Mouse (Mus musculus): ENCODE results near the gene Plch2.

DNA sequence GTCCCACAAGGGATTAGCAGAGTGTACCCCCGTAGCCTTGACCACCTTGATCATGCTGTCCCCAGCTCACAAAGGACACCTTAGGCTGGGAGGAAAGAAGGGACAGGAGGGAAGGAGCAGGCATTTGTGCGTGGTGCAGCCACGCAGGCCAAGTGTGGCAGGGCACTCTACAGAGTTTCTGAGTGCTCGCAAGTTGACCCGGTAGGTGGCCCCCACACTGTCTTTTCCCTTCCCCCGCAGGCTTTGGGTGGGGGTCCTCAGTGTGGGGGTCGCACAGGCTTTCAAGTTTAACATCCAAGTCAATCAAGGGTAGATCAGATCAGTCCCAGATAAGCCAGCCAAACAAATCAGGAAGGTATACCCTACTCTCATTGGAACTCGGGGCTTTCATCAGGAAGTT lies 38.5 kb downstream of the Plch2 start:
- TF ChIP-seq POLR2A (IDR thresholded peaks at IDR 0.05; ENCODE audit: insufficient read depth, low read length), result no peak
- TF ChIP-seq EP300 (IDR thresholded peaks at IDR 0.05; ENCODE audit: insufficient read depth, low read depth, low read length), result no peak
